Mouse (Mus musculus) induced T-regulatory cell, adult 2 months (primary cell): ENCODE results near the gene Ankef1.

Experiments used
- DNase-seq: peaks from one replicate; pipeline ENCODE4 v3.0.0-alpha.2; 2012; ENCODE audit warnings: low read depth

Ankef1 gene

GRCm38 (mm10) chr2:136600651-136601170 is 99.0 kb downstream of the Ankef1 start:
- DNase-seq = no peak

- DNase-seq = no peak
These were observed 99.5 kb downstream of the Ankef1 start for GRCm38 (mm10) chr2:136601206-136601605.
